Mouse (Mus musculus) megakaryocyte, embryonic 14.5 days (primary cell): Measurements from ENCODE around the gene Kifc5b.

ENCODE experiments used
- FLI1 ChIP-seq: IDR thresholded peaks from 2 replicates; pipeline ENCODE4 v1.6.1; 2012; ENCODE audit warnings: low read length, inconsistent platforms, mixed read lengths
- GATA1 ChIP-seq: IDR thresholded peaks from 3 replicates; pipeline ENCODE4 v1.6.1; 2012; ENCODE audit warnings: mixed read lengths, low read length, inconsistent platforms, borderline replicate concordance

- TF ChIP-seq GATA1 (no peak), FLI1 (no peak)
Measured at GRCm38 (mm10) chr17:26950560-26951288, 33.8 kb downstream of the Kifc5b start.
